Comparison of ENCODE assay signal across 14 mouse cellular contexts in the genomic region with DNA sequence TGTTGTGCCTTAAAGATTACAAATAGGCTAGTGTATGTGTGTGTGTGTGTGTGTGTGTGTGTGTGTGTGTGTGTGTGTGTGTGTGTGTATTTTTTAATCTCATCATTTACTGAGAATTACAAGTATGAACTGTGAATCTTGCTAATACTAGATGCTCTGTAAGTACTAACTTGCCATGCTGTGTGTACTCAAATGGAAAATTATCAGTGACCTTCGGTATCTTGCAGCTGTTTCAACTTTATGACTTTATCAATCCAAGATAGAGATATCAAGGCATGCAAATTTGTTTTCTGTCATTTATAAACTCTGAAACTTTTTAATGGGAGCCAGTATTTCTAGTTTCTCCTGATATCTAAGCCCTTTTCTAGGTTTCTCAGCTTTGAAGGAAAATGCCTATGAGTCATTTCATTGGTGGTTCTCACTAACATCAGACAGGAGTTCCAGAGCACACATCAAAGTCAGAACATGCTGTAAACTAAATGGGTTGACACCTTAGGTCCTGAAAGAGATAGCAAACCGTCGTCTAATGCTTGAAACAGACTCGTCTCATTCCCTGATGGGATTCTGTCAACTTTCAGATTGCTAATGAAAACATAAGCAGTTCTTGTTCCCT.
"Had no signal": no experiment of that assay in that cellular context is flagged by ENCODE, and none has a peak within 500 bp of the region (broad histone marks: within the 10 kb centered on the region; RNA-seq: fewer than 3 reads in every experiment).

No protein-coding gene starts in this region.

- H3K36me3 ChIP-seq: liver, embryonic 13.5 days had no signal

- H3K9ac ChIP-seq: liver, embryonic 13.5 days had no signal

- H3K27ac ChIP-seq: kidney, postnatal 0 days; liver, embryonic 13.5 days had no signal

- H3K4me3 ChIP-seq: liver, embryonic 13.5 days had no signal

- H3K4me2 ChIP-seq: liver, embryonic 13.5 days; midbrain, embryonic 11.5 days had no signal

- H3K4me1 ChIP-seq: liver, embryonic 13.5 days had no signal

- DNase-seq: kidney, adult 2 months; kidney, postnatal 36 days; liver, embryonic 13.5 days; lung, adult 2 months; lung, postnatal 14 days; lung, postnatal 4 days; midbrain, embryonic 14.5 days; right cerebral cortex, adult 18-20 months; right cerebral cortex, postnatal 14 days; right cerebral cortex, postnatal 4 days; spleen, adult 18-20 months; thymus, postnatal 25 days had no signal

- H3K9me3 ChIP-seq: liver, embryonic 13.5 days had no signal

- H3K27me3 ChIP-seq: liver, embryonic 13.5 days had no signal
